ENCODE assay signal across 26 mouse cellular contexts in genomic region chr5:38441088-38441839, GRCm38 (mm10).
DNase-seq lines count a peak whose midpoint lies in the region; ATAC-seq lines count a peak whose summit lies in the region.
"Had no signal": no experiment of that assay in that cellular context is flagged by ENCODE, and none has a peak within 500 bp of the region (broad histone marks: within the 10 kb centered on the region; RNA-seq: fewer than 3 reads in every experiment).

No protein-coding gene starts in this region.

- no peak overlapping the region for H3K4me3 ChIP-seq in neural tube, embryonic 14.5 days (ENCODE audit: low read depth, low read length)
- H3K4me3 ChIP-seq: embryonic facial prominence, embryonic 13.5 days; heart, embryonic 15.5 days; limb, embryonic 12.5 days; midbrain, embryonic 10.5 days had no signal

- no peak overlapping the region for H3K27ac ChIP-seq in neural tube, embryonic 14.5 days (ENCODE audit: low read depth, low read length)
- H3K27ac ChIP-seq: embryonic facial prominence, embryonic 13.5 days; heart, embryonic 15.5 days; limb, embryonic 12.5 days; macrophage; midbrain, embryonic 10.5 days had no signal

- WGBS in neural tube, embryonic 14.5 days, result 63% methylated on average over 10 of the region's 10 CpGs

- peak; percentile 60; the same call in 1 of the 2 replicates for ATAC-seq in neural tube, embryonic 14.5 days (ENCODE audit: low read depth)
- no peak for ATAC-seq in megakaryocyte-erythroid progenitor cell, adult 5-6 weeks (replicated peaks; ENCODE audit: low FRiP score, low TSS enrichment, poor library complexity, severe bottlenecking)
- ATAC-seq: forebrain, embryonic 14.5 days; inflammation-experienced regulatory T-cells, adult 6 months; liver, postnatal 0 days; lung, postnatal 0 days; midbrain, embryonic 16.5 days; Patski had no signal

- no peaks in the 10 kb centered on the region for H3K9me3 ChIP-seq in neural tube, embryonic 14.5 days (ENCODE audit: control insufficient read depth, low read length)
- H3K9me3 ChIP-seq: embryonic facial prominence, embryonic 13.5 days; heart, embryonic 15.5 days; limb, embryonic 12.5 days; midbrain, embryonic 10.5 days had no signal

- DNase-seq in heart, adult 11 months, result peak; percentile 60
- DNase-seq in heart, adult 8-10 months (ENCODE audit: low spot score), result no peak
- peak; percentile 19 for DNase-seq in left cerebral cortex, postnatal 4 days
- DNase-seq in left cerebral cortex, adult 8-10 months (ENCODE audit: low spot score in 2 of 2), result no peak
- DNase-seq in cerebellum, adult 9-10 months, result peak; percentile 30
- DNase-seq in gastrocnemius, adult 18-20 months (ENCODE audit: low spot score), result no peak
- DNase-seq: adrenal gland, adult 2 months; gastrocnemius, postnatal 14 days; heart, postnatal 4 days; kidney, adult 18-20 months; liver, postnatal 0 days; right cerebral cortex, postnatal 14 days; spleen, adult 18-20 months had no signal

- intact Hi-C loops in left cerebral cortex, postnatal 4 days (cut with DNase I), result no loop called here

- H3K4me2 ChIP-seq in neural tube, embryonic 14.5 days (ENCODE audit: low read depth, low read length), result no peak overlapping the region
- H3K4me2 ChIP-seq: embryonic facial prominence, embryonic 13.5 days; heart, embryonic 15.5 days; limb, embryonic 12.5 days; liver, embryonic 11.5 days had no signal

- H3K27me3 ChIP-seq in neural tube, embryonic 14.5 days (ENCODE audit: control insufficient read depth, insufficient read depth, low read length), result no peaks in the 10 kb centered on the region
- H3K27me3 ChIP-seq: embryonic facial prominence, embryonic 13.5 days; heart, embryonic 15.5 days; limb, embryonic 12.5 days; Patski had no signal

- H3K36me3 ChIP-seq in neural tube, embryonic 14.5 days (ENCODE audit: control insufficient read depth, insufficient read depth, low read length), result no peaks in the 10 kb centered on the region
- H3K36me3 ChIP-seq: embryonic facial prominence, embryonic 13.5 days; heart, embryonic 15.5 days; limb, embryonic 12.5 days; midbrain, embryonic 10.5 days had no signal

- H3K4me1 ChIP-seq in neural tube, embryonic 14.5 days (ENCODE audit: control insufficient read depth, insufficient read depth, low read length), result no peaks in the 10 kb centered on the region; the same call in 1 of the 2 replicates
- H3K4me1 ChIP-seq: embryonic facial prominence, embryonic 13.5 days; heart, embryonic 15.5 days; limb, embryonic 12.5 days; midbrain, embryonic 10.5 days had no signal

- H3K9ac ChIP-seq in neural tube, embryonic 14.5 days (replicated peaks; ENCODE audit: low read depth, low read length), result no peak overlapping the region
- H3K9ac ChIP-seq: embryonic facial prominence, embryonic 13.5 days; heart, embryonic 15.5 days; limb, embryonic 12.5 days; liver, postnatal 0 days had no signal

Comparison
In these comparisons a context has a peak if more than half of its experiments do, and no peak if none do; other contexts are left out.
1. DNase-seq: peak in heart, adult 11 months (single experiment), left cerebral cortex, postnatal 4 days (single experiment) and cerebellum, adult 9-10 months (single experiment); none in heart, adult 8-10 months (single experiment), left cerebral cortex, adult 8-10 months (0 of 2) and gastrocnemius, adult 18-20 months (single experiment).